ENCODE assay signal across 9 mouse cellular contexts in the genomic region with DNA sequence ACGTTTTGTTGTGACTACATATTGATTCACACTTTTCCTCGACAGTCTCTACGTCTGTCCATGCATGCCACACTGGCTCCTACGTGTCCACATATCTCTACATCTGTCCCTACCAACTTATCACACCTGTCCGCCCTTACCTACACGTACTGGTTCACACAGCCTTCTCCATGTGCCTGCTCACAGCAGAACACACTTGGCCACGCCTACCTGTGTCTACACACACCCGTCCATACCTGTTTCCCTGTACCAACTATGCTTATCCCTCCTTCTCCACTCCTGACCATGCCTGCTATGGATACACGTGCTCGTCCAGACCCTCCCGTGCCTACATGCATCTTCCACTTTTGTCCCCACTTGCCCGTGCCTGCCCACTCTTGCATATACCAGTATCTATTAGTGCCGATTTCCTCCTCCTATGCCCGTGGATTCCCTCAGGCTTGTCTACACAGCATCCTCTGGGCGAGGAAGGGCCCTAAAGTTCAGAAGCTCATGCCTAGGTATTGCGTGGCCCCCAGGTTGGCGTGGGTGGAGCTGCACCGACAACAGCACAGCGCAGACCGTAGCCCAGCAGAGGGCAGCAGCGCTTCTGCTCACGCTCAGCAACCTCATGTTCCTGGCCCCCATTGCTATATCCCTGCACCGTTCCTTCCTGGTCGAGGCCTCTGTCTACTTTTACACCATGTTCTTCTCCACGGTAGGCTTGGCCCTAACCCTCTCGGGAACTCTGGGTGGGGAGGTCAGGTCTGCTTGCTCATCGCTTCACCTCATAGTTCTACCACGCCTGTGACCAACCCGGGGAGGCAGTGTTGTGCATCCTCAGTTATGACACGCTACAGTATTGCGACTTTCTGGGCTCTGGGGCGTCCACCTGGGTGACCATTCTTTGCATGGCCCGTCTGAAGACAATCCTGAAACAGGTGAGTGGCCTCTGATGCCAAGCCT. TPM values are rescaled to one million over a fixed set of nuclear protein-coding genes. Genes with fewer than 3 reads are reported as not detected.
DNase-seq lines count a peak whose midpoint lies in the region; ATAC-seq and TF ChIP-seq lines count a peak whose summit lies in the region.
"Had no signal": no experiment of that assay in that cellular context is flagged by ENCODE, and none has a peak within 500 bp of the region (broad histone marks: within the 10 kb centered on the region; RNA-seq: fewer than 3 reads in every experiment).

No protein-coding gene starts in this region.

- TF ChIP-seq POLR2A in limb, embryonic 14.5 days (IDR thresholded peaks at IDR 0.05; ENCODE audit: borderline replicate concordance, extremely low read depth, insufficient read depth, insufficient read length), result no peak

- ATAC-seq in Patski, result peak; percentile 48
- ATAC-seq in hindbrain, embryonic 13.5 days (ENCODE audit: low FRiP score), result peak; percentile 22; the same call in 1 of the 2 replicates
- peak; percentile 61 for ATAC-seq in limb, embryonic 14.5 days (ENCODE audit: low FRiP score, low read depth)
- ATAC-seq in midbrain, embryonic 14.5 days (ENCODE audit: low FRiP score, low TSS enrichment), result no peak; the same call in 1 of the 2 replicates

- POLR2A ChIA-PET in Patski (lab: Charles Lee), result interaction anchor here (0.6 kb wide), 1 partner anchor 76 kb away, joined by 3 read pairs; no protein-coding TSS in a partner anchor

- H3K27ac ChIP-seq in hindbrain, embryonic 13.5 days, result no peak overlapping the region
- H3K27ac ChIP-seq in limb, embryonic 14.5 days (replicated peaks; ENCODE audit: low read depth, low read length), result no peak overlapping the region
- H3K27ac ChIP-seq in midbrain, embryonic 14.5 days (replicated peaks; ENCODE audit: low read depth, low read length), result no peak overlapping the region

- H3K27me3 ChIP-seq in Patski, result no peaks in the 10 kb centered on the region
- H3K27me3 ChIP-seq in hindbrain, embryonic 13.5 days, result peaks cover 48% of the 10 kb centered on the region
- peaks cover 18% of the 10 kb centered on the region for H3K27me3 ChIP-seq in limb, embryonic 14.5 days (ENCODE audit: control insufficient read depth, insufficient read depth, low read length)
- peaks cover 22% of the 10 kb centered on the region for H3K27me3 ChIP-seq in midbrain, embryonic 14.5 days (ENCODE audit: control insufficient read depth, insufficient read depth, low read length)

- 0 out of 2 replicates have a peak, but pooled peaks cover under 1% of the 10 kb centered on the region for H3K36me3 ChIP-seq in hindbrain, embryonic 13.5 days
- peaks cover 1% of the 10 kb centered on the region; the same call in 1 of the 2 replicates for H3K36me3 ChIP-seq in limb, embryonic 14.5 days (ENCODE audit: control insufficient read depth, insufficient read depth, low read length)
- H3K36me3 ChIP-seq in midbrain, embryonic 14.5 days (ENCODE audit: control insufficient read depth, insufficient read depth, low read length), result no peaks in the 10 kb centered on the region

- no peak overlapping the region for H3K9ac ChIP-seq in hindbrain, embryonic 13.5 days
- H3K9ac ChIP-seq in limb, embryonic 14.5 days (ENCODE audit: low read depth, low read length, severe bottlenecking), result no peak overlapping the region
- no peak overlapping the region for H3K9ac ChIP-seq in midbrain, embryonic 14.5 days (replicated peaks; ENCODE audit: low read length)

- DNase-seq in kidney, adult 18-20 months, result peak; percentile 51
- DNase-seq in kidney, adult 11 months, result no peak
- no peak for DNase-seq in Patski (ENCODE audit: low read depth, low spot score)
- DNase-seq in embryo, embryonic 11 days, result peak; percentile 83
- peak; percentile 56 for DNase-seq in limb, embryonic 14.5 days (ENCODE audit: low spot score)
- peak; percentile 82 for DNase-seq in midbrain, embryonic 14.5 days
- peak; percentile 59 for DNase-seq in telencephalon, adult 2 months (ENCODE audit: low read depth, low spot score)

- CTCF ChIA-PET in Patski (lab: Charles Lee), result interaction anchor here (1.6 kb wide), 1 partner anchor 123 kb away, joined by 4 read pairs; no protein-coding TSS in a partner anchor

- in situ Hi-C loops in Patski (cut with MboI; ENCODE audit: low pct_unique_long_range_greater_than_20kb), result loop anchor here (5.0 kb wide), 3 partner anchors 72 to 332 kb away; a partner anchor contains a TSS

- H3K4me1 ChIP-seq in hindbrain, embryonic 13.5 days (replicated peaks), result peaks cover 26% of the 10 kb centered on the region
- H3K4me1 ChIP-seq in limb, embryonic 14.5 days (ENCODE audit: control insufficient read depth, insufficient read depth, low read length), result peaks cover 8% of the 10 kb centered on the region
- H3K4me1 ChIP-seq in midbrain, embryonic 14.5 days (ENCODE audit: control insufficient read depth, insufficient read depth, low read length), result peaks cover 9% of the 10 kb centered on the region

- WGBS in hindbrain, embryonic 13.5 days, result 51% methylated on average over 33 of the region's 33 CpGs
- WGBS in limb, embryonic 14.5 days, result 49% methylated on average over 33 of the region's 33 CpGs
- WGBS in midbrain, embryonic 14.5 days, result 47% methylated on average over 33 of the region's 33 CpGs

- TF ChIP-seq CTCF in Patski (IDR thresholded peaks at IDR 0.05), result no peak

- H3K9me3 ChIP-seq in hindbrain, embryonic 13.5 days, result no peaks in the 10 kb centered on the region
- H3K9me3 ChIP-seq in limb, embryonic 14.5 days (ENCODE audit: control insufficient read depth, low read length), result no peaks in the 10 kb centered on the region
- H3K9me3 ChIP-seq in midbrain, embryonic 14.5 days (ENCODE audit: control insufficient read depth, low read length), result no peaks in the 10 kb centered on the region

- H3K4me2 ChIP-seq in hindbrain, embryonic 13.5 days, result no peak overlapping the region
- no peak overlapping the region for H3K4me2 ChIP-seq in limb, embryonic 14.5 days (replicated peaks; ENCODE audit: low read depth, low read length, severe bottlenecking)
- no peak overlapping the region for H3K4me2 ChIP-seq in midbrain, embryonic 14.5 days (ENCODE audit: low read length)

- H3K4me3 ChIP-seq in hindbrain, embryonic 13.5 days, result no peak overlapping the region
- H3K4me3 ChIP-seq in limb, embryonic 14.5 days (replicated peaks; ENCODE audit: low read length), result no peak overlapping the region
- H3K4me3 ChIP-seq in midbrain, embryonic 14.5 days (replicated peaks; ENCODE audit: low read depth, low read length), result no peak overlapping the region
- H3K4me3 ChIP-seq: erythroblast, embryonic 14.5 days had no signal

RNA-seq across cellular contexts. Expression of a gene that starts 3.3 kb away (rescaled TPM):
- polyA plus RNA-seq in Patski (2021), result 118 TPM
- polyA plus RNA-seq in hindbrain, embryonic 13.5 days (2015; fragmentation: Nextera tagmentation; extraction: Ambion mirVana), result 177 and 178 TPM in 2 replicates
- polyA plus RNA-seq in limb, embryonic 14.5 days (2012; rRNA removed), result 96.1 and 98.9 TPM in 2 replicates
- polyA plus RNA-seq in limb, embryonic 14.5 days (2014; fragmentation: Nextera tagmentation; extraction: Ambion mirVana), result 179 and 182 TPM in 2 replicates
- 170 and 190 TPM in 2 replicates for polyA plus RNA-seq in midbrain, embryonic 14.5 days (2014; fragmentation: Nextera tagmentation; extraction: Ambion mirVana)

RNA-seq across cellular contexts. Expression of a gene that starts 6.9 kb away (rescaled TPM):
- 22.7 TPM for polyA plus RNA-seq in Patski (2021)
- polyA plus RNA-seq in hindbrain, embryonic 13.5 days (2015; fragmentation: Nextera tagmentation; extraction: Ambion mirVana), result 3.0 and 3.7 TPM in 2 replicates
- polyA plus RNA-seq in limb, embryonic 14.5 days (2012; rRNA removed), result 4.3 and 6.5 TPM in 2 replicates
- polyA plus RNA-seq in limb, embryonic 14.5 days (2014; fragmentation: Nextera tagmentation; extraction: Ambion mirVana), result 1.1 and 1.2 TPM in 2 replicates
- polyA plus RNA-seq in midbrain, embryonic 14.5 days (2014; fragmentation: Nextera tagmentation; extraction: Ambion mirVana), result 2.4 and 2.9 TPM in 2 replicates

RNA-seq across cellular contexts. Expression of a gene that starts 18.4 kb away (rescaled TPM):
- 71.8 TPM for polyA plus RNA-seq in Patski (2021)
- polyA plus RNA-seq in hindbrain, embryonic 13.5 days (2015; fragmentation: Nextera tagmentation; extraction: Ambion mirVana), result 8.5 and 9.7 TPM in 2 replicates
- 35.0 and 36.1 TPM in 2 replicates for polyA plus RNA-seq in limb, embryonic 14.5 days (2012; rRNA removed)
- polyA plus RNA-seq in limb, embryonic 14.5 days (2014; fragmentation: Nextera tagmentation; extraction: Ambion mirVana), result 22.3 and 27.7 TPM in 2 replicates
- polyA plus RNA-seq in midbrain, embryonic 14.5 days (2014; fragmentation: Nextera tagmentation; extraction: Ambion mirVana), result 13.4 and 16.9 TPM in 2 replicates

RNA-seq across cellular contexts. Expression of a gene that starts 24.6 kb away (rescaled TPM):
- 0.31 TPM for polyA plus RNA-seq in Patski (2021)
- polyA plus RNA-seq in hindbrain, embryonic 13.5 days (2015; fragmentation: Nextera tagmentation; extraction: Ambion mirVana), result 29.8 and 31.6 TPM in 2 replicates
- polyA plus RNA-seq in limb, embryonic 14.5 days (2012; rRNA removed), result 133 and 176 TPM in 2 replicates
- 104 and 106 TPM in 2 replicates for polyA plus RNA-seq in limb, embryonic 14.5 days (2014; fragmentation: Nextera tagmentation; extraction: Ambion mirVana)
- 17.5 and 23.7 TPM in 2 replicates for polyA plus RNA-seq in midbrain, embryonic 14.5 days (2014; fragmentation: Nextera tagmentation; extraction: Ambion mirVana)

RNA-seq across cellular contexts. Expression of a gene that starts 29.9 kb away (rescaled TPM):
- polyA plus RNA-seq in Patski (2021), result 42.4 TPM
- 33.5 and 34.9 TPM in 2 replicates for polyA plus RNA-seq in hindbrain, embryonic 13.5 days (2015; fragmentation: Nextera tagmentation; extraction: Ambion mirVana)
- 32.5 and 34.7 TPM in 2 replicates for polyA plus RNA-seq in limb, embryonic 14.5 days (2012; rRNA removed)
- 19.0 and 23.3 TPM in 2 replicates for polyA plus RNA-seq in limb, embryonic 14.5 days (2014; fragmentation: Nextera tagmentation; extraction: Ambion mirVana)
- 21.0 and 21.5 TPM in 2 replicates for polyA plus RNA-seq in midbrain, embryonic 14.5 days (2014; fragmentation: Nextera tagmentation; extraction: Ambion mirVana)
- polyA plus RNA-seq: erythroblast, embryonic 14.5 days had no signal

Comparison
In these comparisons a context has a peak if more than half of its experiments do, and no peak if none do; other contexts are left out.
1. DNase-seq: peak in kidney, adult 18-20 months (single experiment), embryo, embryonic 11 days (single experiment), limb, embryonic 14.5 days (single experiment), midbrain, embryonic 14.5 days (single experiment) and telencephalon, adult 2 months (single experiment); none in kidney, adult 11 months (single experiment) and Patski (single experiment).